Comparison of ENCODE assay signal across 8 mouse cellular contexts in the genomic region with DNA sequence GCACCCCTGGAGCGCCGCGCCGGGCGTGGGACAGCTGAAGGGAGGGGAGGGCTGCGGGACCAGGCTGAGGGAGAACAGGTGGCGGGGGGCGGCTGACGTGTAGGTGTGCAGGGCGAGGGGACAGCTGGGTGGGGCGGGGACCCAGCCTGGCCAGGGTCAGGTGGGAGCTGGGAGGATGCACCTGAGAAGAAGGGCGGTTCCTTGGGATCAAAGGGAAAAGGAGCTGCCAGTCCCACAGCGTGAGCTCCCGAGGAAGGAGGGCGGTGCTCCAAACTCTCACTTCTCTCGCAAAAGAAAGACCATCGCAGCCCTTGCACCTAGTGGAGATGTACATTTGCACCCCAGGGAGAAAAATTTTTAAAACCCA. TPM values are rescaled to one million over a fixed set of nuclear protein-coding genes. Genes with fewer than 3 reads are reported as not detected.
DNase-seq lines count a peak whose midpoint lies in the region; ATAC-seq and TF ChIP-seq lines count a peak whose summit lies in the region.

TSS of gene Polr1d (plus strand) at position 252 of the 367 bp plus-strand sequence.

- H3K4me2 ChIP-seq in kidney, postnatal 0 days (ENCODE audit: low read length): peak within 1 kb of the TSS; percentile 90
- H3K4me2 ChIP-seq in intestine, embryonic 14.5 days (ENCODE audit: low read length): peak within 1 kb of the TSS; percentile 92

- no peaks in the 10 kb centered on the region for H3K9me3 ChIP-seq in kidney, postnatal 0 days (replicated peaks; ENCODE audit: low read length)
- H3K9me3 ChIP-seq in intestine, embryonic 14.5 days (ENCODE audit: control insufficient read depth, low read length): no peaks in the 10 kb centered on the region

- 1% methylated on average over 16 of the region's 17 CpGs for WGBS in kidney, postnatal 0 days
- 0% methylated on average over 17 of the region's 17 CpGs for WGBS in intestine, embryonic 14.5 days

- no peaks in the 10 kb centered on the region for H3K27me3 ChIP-seq in kidney, postnatal 0 days (ENCODE audit: insufficient read depth, low read length)
- H3K27me3 ChIP-seq in intestine, embryonic 14.5 days (replicated peaks; ENCODE audit: control insufficient read depth, insufficient read depth, low read length): no peaks in the 10 kb centered on the region

- DNase-seq in kidney, postnatal 0 days (ENCODE audit: low spot score): peak; percentile 55
- no peak for DNase-seq in kidney, adult 18-20 months
- no peak for DNase-seq in adrenal gland, postnatal 36 days
- no peak for DNase-seq in gastrocnemius, postnatal 14 days
- no peak for DNase-seq in intestine, embryonic 14.5 days (ENCODE audit: low spot score)
- no peak for DNase-seq in ovary, postnatal 14 days (ENCODE audit: low spot score)
- DNase-seq in kidney, adult 8-10 months: no peak

- H3K27ac ChIP-seq in kidney, postnatal 0 days: peak within 1 kb of the TSS; percentile 91
- H3K27ac ChIP-seq in intestine, embryonic 14.5 days (ENCODE audit: low read depth): peak within 1 kb of the TSS; percentile 93

- peaks cover 11% of the 10 kb centered on the region for H3K4me1 ChIP-seq in kidney, postnatal 0 days (replicated peaks; ENCODE audit: insufficient read depth, low read length)
- peaks cover 16% of the 10 kb centered on the region for H3K4me1 ChIP-seq in intestine, embryonic 14.5 days (replicated peaks; ENCODE audit: control insufficient read depth, insufficient read depth, low read length)

- intact Hi-C loops in gastrocnemius, postnatal 14 days (cut with DNase I; ENCODE audit: low total_unique reads): no loop called here

- peak within 1 kb of the TSS; percentile 79 for H3K4me3 ChIP-seq in kidney, postnatal 0 days (replicated peaks; ENCODE audit: low read depth, low read length)
- peak within 1 kb of the TSS; percentile 87 for H3K4me3 ChIP-seq in intestine, embryonic 14.5 days (ENCODE audit: low read depth, low read length)

- no peaks in the 10 kb centered on the region for H3K36me3 ChIP-seq in kidney, postnatal 0 days (ENCODE audit: insufficient read depth, low read length)
- H3K36me3 ChIP-seq in intestine, embryonic 14.5 days (ENCODE audit: control insufficient read depth, insufficient read depth, low read length): peaks cover 19% of the 10 kb centered on the region

- ATAC-seq in kidney, postnatal 0 days (replicated peaks; ENCODE audit: low FRiP score, low read depth): peak; percentile 76
- peak; percentile 87 for ATAC-seq in intestine, embryonic 14.5 days (replicated peaks; ENCODE audit: low FRiP score, low TSS enrichment, low read depth)
- no peak; the same call in 1 of the 2 replicates for ATAC-seq in megakaryocyte progenitor cell, adult 5-6 weeks (replicated peaks; ENCODE audit: poor library complexity)

- no peak for TF ChIP-seq CTCF in kidney, postnatal 0 days (IDR thresholded peaks at IDR 0.05; ENCODE audit: low read depth)

- H3K9ac ChIP-seq in kidney, postnatal 0 days (ENCODE audit: low read depth, low read length): peak within 1 kb of the TSS; percentile 83
- H3K9ac ChIP-seq in intestine, embryonic 14.5 days (ENCODE audit: low read length): peak within 1 kb of the TSS; percentile 80

RNA-seq across cellular contexts. Expression of gene Polr1d, which starts in this region (rescaled TPM):
- 161 TPM in 2 replicates for polyA plus RNA-seq in kidney, postnatal 0 days (2015; fragmentation: Nextera tagmentation; extraction: Ambion mirVana)
- 100 to 1,000 TPM; 127 to 139 TPM for total RNA-seq in adrenal gland, postnatal 36 days (2021)
- total RNA-seq in gastrocnemius, postnatal 14 days (2021): 10 to 100 TPM; 87.1 to 94.8 TPM
- polyA plus RNA-seq in intestine, embryonic 14.5 days (2014; fragmentation: Nextera tagmentation; extraction: Ambion mirVana): 157 and 163 TPM in 2 replicates
- total RNA-seq in megakaryocyte progenitor cell, adult 5-6 weeks (2015): 160 and 162 TPM in 2 replicates
- 131 and 134 TPM in 2 replicates for total RNA-seq in megakaryocyte progenitor cell, adult 5-6 weeks (2017)
